Comparison of ENCODE assay signal across 17 mouse cellular contexts in the genomic region with DNA sequence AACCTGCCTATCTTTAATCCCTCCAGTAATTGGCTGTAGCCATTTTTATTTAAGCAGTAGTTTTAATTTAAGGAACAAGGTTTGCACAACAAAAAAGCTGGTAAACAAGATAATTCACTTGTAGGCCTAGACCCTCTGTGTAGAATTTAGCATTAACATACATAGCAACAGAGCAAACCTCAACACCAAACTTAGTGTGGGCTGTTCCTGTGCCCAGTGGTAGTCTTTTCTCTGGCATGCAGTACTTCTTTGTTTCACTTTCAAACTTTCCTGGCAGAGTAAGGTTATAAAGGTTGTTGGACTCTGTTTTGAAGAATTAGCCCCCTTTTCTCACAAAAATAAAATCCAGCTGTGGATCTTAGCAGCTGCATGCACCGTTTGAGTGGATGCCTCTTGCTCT. TPM values are rescaled to one million over a fixed set of nuclear protein-coding genes. Genes with fewer than 3 reads are reported as not detected.
DNase-seq lines count a peak whose midpoint lies in the region; ATAC-seq and TF ChIP-seq lines count a peak whose summit lies in the region.
"Had no signal": no experiment of that assay in that cellular context is flagged by ENCODE, and none has a peak within 500 bp of the region (broad histone marks: within the 10 kb centered on the region; RNA-seq: fewer than 3 reads in every experiment).

No protein-coding gene starts in this region.

- no peak for TF ChIP-seq CTCF in spleen, adult 2 months (IDR thresholded peaks at IDR 0.05; ENCODE audit: extremely low read depth, insufficient read depth, insufficient read length, insufficient replicate concordance)
- no peak for TF ChIP-seq CTCF in liver, postnatal 0 days (IDR thresholded peaks at IDR 0.05; ENCODE audit: low read depth)

- 6% methylated on average over 1 of the region's 1 CpGs for WGBS in spleen, adult 2 months
- 41% methylated on average over 1 of the region's 1 CpGs for WGBS in liver, postnatal 0 days (ENCODE audit: insufficient replicate concordance)
- WGBS in midbrain, embryonic 10.5 days = 73% methylated on average over 1 of the region's 1 CpGs

- peak overlapping the region; percentile 50 for H3K4me2 ChIP-seq in liver, postnatal 0 days (ENCODE audit: low read depth, low read length)
- H3K4me2 ChIP-seq: kidney, embryonic 15.5 days had no signal

- H3K9me3 ChIP-seq in liver, postnatal 0 days (ENCODE audit: low read length) = no peaks in the 10 kb centered on the region
- H3K9me3 ChIP-seq in midbrain, embryonic 10.5 days (replicated peaks) = no peaks in the 10 kb centered on the region
- H3K9me3 ChIP-seq: kidney, embryonic 15.5 days; limb, embryonic 10.5 days had no signal

- TF ChIP-seq POLR2A in spleen, adult 2 months (IDR thresholded peaks at IDR 0.05; ENCODE audit: low read depth, low read length) = no peak

- no peaks in the 10 kb centered on the region for H3K36me3 ChIP-seq in spleen, adult 2 months (ENCODE audit: control insufficient read depth, insufficient read depth, low read length)
- H3K36me3 ChIP-seq in liver, postnatal 0 days (replicated peaks; ENCODE audit: insufficient read depth, low read length) = no peaks in the 10 kb centered on the region
- H3K36me3 ChIP-seq in midbrain, embryonic 10.5 days = no peaks in the 10 kb centered on the region
- H3K36me3 ChIP-seq: kidney, embryonic 15.5 days; limb, embryonic 10.5 days had no signal

- ATAC-seq in common myeloid progenitor, adult 5-6 weeks (replicated peaks; ENCODE audit: low read depth, poor library complexity, severe bottlenecking) = peak; percentile 69
- ATAC-seq in liver, postnatal 0 days = no peak
- ATAC-seq: forebrain, embryonic 14.5 days; Patski had no signal

- H3K9ac ChIP-seq in liver, postnatal 0 days (replicated peaks) = no peak overlapping the region
- H3K9ac ChIP-seq: kidney, embryonic 15.5 days had no signal

- no peaks in the 10 kb centered on the region for H3K27me3 ChIP-seq in spleen, adult 2 months (ENCODE audit: control insufficient read depth, insufficient read depth, low read length)
- H3K27me3 ChIP-seq in liver, postnatal 0 days (ENCODE audit: insufficient read depth, low read length) = no peaks in the 10 kb centered on the region
- H3K27me3 ChIP-seq in midbrain, embryonic 10.5 days (ENCODE audit: low read depth, poor library complexity, severe bottlenecking) = no peaks in the 10 kb centered on the region
- H3K27me3 ChIP-seq: CH12.LX; kidney, embryonic 15.5 days; Patski had no signal

- no peak overlapping the region for H3K4me3 ChIP-seq in spleen, adult 2 months (ENCODE audit: extremely low read depth, insufficient read depth, insufficient read length)
- H3K4me3 ChIP-seq in liver, postnatal 0 days (ENCODE audit: low read depth, low read length) = no peak overlapping the region
- H3K4me3 ChIP-seq in midbrain, embryonic 10.5 days = no peak overlapping the region
- H3K4me3 ChIP-seq: kidney, embryonic 15.5 days; limb, embryonic 10.5 days had no signal

- H3K4me1 ChIP-seq in spleen, adult 2 months (ENCODE audit: control insufficient read depth, insufficient read depth, insufficient read length) = peaks cover 10% of the 10 kb centered on the region
- H3K4me1 ChIP-seq in liver, postnatal 0 days (ENCODE audit: insufficient read depth) = peaks cover 6% of the 10 kb centered on the region
- H3K4me1 ChIP-seq in midbrain, embryonic 10.5 days = no peaks in the 10 kb centered on the region

- intact Hi-C loops in left cerebral cortex, postnatal 10 days (cut with DNase I) = no loop called here

- no peak for DNase-seq in spleen, adult 2 months (ENCODE audit: low read depth in 1 of 2, low spot score in 2 of 2)
- DNase-seq in spleen, postnatal 36 days (ENCODE audit: low spot score in 2 of 2) = no peak
- DNase-seq in liver, postnatal 0 days = no peak
- DNase-seq in cerebellum, postnatal 25 days = no peak
- no peak for DNase-seq in left cerebral cortex, postnatal 10 days (ENCODE audit: extremely low spot score in 1 of 2, low spot score in 2 of 2)
- DNase-seq in midbrain, embryonic 10.5 days (ENCODE audit: low spot score) = no peak
- DNase-seq: cerebellum, adult 8-10 months; lung, adult 2 months; retina, postnatal 1 day had no signal

- peak overlapping the region; percentile 57 for H3K27ac ChIP-seq in spleen, adult 2 months (ENCODE audit: insufficient read depth, low read length)
- H3K27ac ChIP-seq in liver, postnatal 0 days (ENCODE audit: low read depth) = peak overlapping the region; percentile 63
- H3K27ac ChIP-seq in midbrain, embryonic 10.5 days (replicated peaks) = no peak overlapping the region
- H3K27ac ChIP-seq: kidney, embryonic 15.5 days; limb, embryonic 10.5 days; macrophage; stomach, postnatal 0 days had no signal

- no peak for TF ChIP-seq EP300 in liver, postnatal 0 days (IDR thresholded peaks at IDR 0.05; ENCODE audit: low read depth)

RNA-seq across cellular contexts. Expression of gene Ssbp2, which starts 48.9 kb away (rescaled TPM):
- 7.2 and 8.9 TPM in 2 replicates for polyA plus RNA-seq in spleen, adult 2 months (2012; rRNA removed)
- total RNA-seq in common myeloid progenitor, adult 5-6 weeks (2017) = 75.2 and 80.6 TPM in 2 replicates
- polyA plus RNA-seq in liver, postnatal 0 days (2015; fragmentation: Nextera tagmentation; extraction: Ambion mirVana) = 18.8 and 21.6 TPM in 2 replicates
- 100 to 1,000 TPM; 177 to 178 TPM for total RNA-seq in left cerebral cortex, postnatal 10 days (2021)
- polyA plus RNA-seq in midbrain, embryonic 10.5 days (2016; fragmentation: Nextera tagmentation; extraction: Ambion mirVana) = 148 and 159 TPM in 2 replicates
